Mouse (Mus musculus) erythroblast, embryonic 14.5 days (primary cell): ENCODE results near the gene Gm10961.

Source experiments
- GATA1 ChIP-seq: IDR thresholded peaks from 2 replicates; pipeline ENCODE4 v1.6.1; 2012; ENCODE audit warnings: low read length, inconsistent platforms, mixed read lengths
- TAL1 ChIP-seq: IDR thresholded peaks from 3 replicates; pipeline ENCODE4 v1.6.1; 2012; ENCODE audit warnings: low read length, inconsistent platforms, mixed read lengths

DNA sequence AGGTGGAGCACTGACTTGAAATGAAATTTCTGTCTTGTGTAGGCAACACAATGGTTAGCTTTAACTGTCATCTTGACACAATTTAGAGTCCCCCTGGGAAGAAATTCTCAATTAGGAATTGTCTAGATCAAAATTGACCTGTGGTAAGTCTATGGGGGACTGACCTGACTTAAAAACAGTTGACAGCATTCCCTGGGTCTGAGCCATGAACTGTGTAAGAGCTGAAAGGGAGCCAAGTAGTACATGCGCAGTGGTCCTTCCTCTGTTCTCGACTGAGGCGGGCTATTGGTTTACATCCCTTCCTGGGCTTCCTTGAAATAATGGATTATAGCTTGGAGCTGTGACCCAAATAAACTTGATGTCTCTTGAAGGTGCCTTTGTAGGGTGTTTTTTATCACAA, 15.8 kb downstream of the Gm10961 start:
- TF ChIP-seq TAL1 (no peak), GATA1 (no peak)
